Mouse (Mus musculus): ENCODE measurements at regions not wholly inside any gene's neighbourhood (a gene's known extent, or its start where the extent isn't known, plus 50 kb on each side); places are given as distances from the start of the nearest gene placed in this dataset.

DNA sequence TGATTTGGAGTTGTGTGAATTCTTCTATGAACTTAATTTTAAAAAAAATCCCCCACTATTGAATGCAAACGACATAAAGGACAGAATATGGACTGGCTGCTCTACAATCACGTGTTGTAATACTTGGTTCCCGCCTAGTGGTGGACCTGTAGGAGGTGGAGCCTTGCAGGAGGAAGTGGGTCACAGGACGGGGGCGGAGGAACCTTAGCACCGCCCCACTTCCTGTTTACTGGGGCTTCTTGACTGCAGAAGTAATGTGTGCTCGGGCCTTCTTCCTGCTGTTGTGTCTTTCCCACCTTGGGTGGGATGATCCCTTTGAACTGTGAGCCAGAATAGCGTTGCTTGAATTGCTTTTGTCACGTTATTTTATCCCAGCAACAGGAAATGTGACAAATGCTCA is 52.2 kb upstream of the Tmem108 start:
- DNase-seq (ENCODE audit: low read depth, low spot score) = no peak

GRCm38 (mm10) chr9:103818998-103819397 is 57.4 kb upstream of the Tmem108 start:
- DNase-seq (ENCODE audit: low read depth, low spot score) = no peak

DNA sequence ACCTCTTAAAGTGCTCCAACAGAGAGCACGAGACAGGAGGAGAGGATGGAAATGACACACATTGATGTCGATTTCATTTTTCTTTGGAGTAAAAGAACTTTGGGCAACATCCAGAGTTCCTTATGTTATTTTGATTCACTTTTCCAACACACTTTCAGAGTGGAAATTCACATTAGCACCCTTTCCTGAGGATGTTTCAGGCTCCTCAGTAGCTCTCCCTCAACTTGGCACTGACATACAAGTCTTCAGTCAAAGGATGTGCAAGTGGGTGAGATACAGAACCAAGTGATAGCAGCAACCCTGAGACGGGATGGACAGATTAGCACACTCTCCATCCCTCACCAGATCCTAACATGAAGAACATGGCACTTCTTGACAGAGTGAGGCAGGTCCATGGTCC is 60.0 kb upstream of the Tmem108 start:
- no peak for DNase-seq (ENCODE audit: low read depth, low spot score)

- no peak for DNase-seq (ENCODE audit: low read depth, low spot score)
Measured at GRCm38 (mm10) chr9:103823491-103823890, 61.9 kb upstream of the Tmem108 start.

- DNase-seq (ENCODE audit: low read depth, low spot score) = no peak
Measured at GRCm38 (mm10) chr9:103841199-103841598, 79.6 kb upstream of the Tmem108 start.

DNA sequence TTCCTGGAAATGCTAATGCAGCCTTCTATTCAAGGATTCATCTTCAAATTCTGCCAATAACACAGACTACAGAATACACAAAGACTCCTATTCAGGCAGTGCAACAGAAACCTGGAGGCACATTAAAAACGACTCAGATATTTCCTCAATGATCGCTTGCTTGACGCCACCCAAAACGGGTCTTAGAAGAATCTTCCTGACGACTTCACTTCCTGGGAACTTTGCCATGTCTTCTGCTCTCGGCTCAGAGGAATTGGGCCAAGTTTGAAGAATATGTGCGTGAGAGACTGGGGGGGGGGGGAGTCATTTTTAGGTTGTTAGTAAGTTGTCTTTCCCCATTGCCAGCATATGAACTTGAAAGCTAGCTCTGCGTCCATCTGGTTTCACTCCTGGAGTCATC is 82.2 kb upstream of the Tmem108 start:
- no peak for DNase-seq (ENCODE audit: low read depth, low spot score)

- no peak for DNase-seq (ENCODE audit: low read depth, low spot score)
Measured at GRCm38 (mm10) chr9:103845916-103846457, 84.3 kb upstream of the Tmem108 start.

GRCm38 (mm10) chr9:103847931-103848330 is 86.3 kb upstream of the Tmem108 start:
- DNase-seq (ENCODE audit: low read depth, low spot score) = no peak

DNA sequence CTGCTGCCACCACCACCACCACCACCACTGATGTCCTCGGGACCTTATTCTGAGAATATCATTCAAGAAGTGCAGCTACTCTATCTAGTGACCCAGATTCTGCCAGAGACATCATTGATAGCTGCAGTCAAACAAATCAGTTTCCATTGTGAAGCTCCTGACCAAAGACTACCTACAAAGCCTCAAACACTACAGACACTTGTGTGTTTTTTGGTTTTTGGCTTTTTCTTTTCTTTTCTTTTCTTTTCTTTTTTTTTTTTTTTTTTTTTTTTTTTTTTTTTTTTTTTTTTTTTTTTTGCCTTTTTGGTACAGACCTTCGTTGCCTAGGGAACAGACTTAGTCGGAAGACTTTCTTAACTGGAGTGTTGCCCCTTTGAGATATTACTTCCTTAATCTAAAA is 87.4 kb upstream of the Tmem108 start:
- no peak for DNase-seq (ENCODE audit: low read depth, low spot score)

DNA sequence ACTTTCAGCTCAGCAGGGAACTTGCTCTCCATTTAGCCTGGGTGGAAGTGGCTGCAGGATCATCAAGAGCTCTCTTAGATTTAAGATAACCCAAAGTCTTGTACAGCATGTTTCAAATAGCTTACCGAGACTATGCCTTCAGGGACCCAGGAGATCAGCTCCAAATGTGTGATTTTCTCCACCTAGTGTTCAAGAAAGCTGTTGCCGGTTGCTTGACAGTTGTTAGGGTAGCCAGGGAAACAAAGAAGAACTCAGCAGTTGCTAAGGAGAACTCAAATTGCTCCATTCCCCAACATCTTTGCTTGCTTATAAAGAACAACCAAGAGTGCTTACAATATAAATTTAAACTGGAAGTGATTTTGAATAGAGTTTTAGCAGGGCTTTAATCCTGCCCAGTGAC is 91.1 kb upstream of the Tmem108 start:
- DNase-seq (ENCODE audit: low read depth, low spot score) = no peak

DNA sequence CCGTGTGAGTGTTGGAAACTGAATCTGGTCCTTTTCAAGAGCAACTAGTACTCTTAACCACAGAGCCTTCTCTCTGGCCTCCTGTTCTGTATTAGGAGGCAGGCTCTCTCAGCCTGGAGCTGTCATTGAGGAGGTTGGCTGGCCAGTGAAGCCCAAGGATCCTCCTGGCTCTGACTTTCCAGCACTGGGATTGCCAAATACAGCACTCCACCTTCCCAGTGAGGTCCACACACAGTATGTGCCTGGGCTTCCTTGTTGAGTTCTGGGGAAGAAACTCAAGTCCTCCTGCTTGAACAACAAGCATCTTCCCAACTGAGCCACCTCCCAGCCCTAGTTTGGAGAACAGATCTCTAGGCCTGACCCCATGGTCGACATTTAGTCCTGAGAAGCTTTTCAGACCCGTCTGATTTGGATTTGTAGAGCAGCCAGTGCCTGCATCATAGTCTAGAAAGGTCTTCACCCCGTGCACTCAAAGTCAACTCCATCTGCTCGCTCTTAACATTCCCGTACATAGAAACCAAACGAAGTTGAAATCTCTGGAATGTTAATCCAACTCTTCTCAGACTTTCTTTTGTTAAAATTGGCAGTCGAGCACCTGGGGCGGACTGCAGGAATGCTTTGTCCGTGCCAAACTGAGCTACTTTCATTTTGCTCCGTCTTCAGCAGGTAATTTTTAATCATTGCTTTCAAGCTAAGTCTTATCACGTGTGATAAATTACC is 99.2 kb upstream of the Tmem108 start:
- DNase-seq (ENCODE audit: low read depth, low spot score) = no peak

DNA sequence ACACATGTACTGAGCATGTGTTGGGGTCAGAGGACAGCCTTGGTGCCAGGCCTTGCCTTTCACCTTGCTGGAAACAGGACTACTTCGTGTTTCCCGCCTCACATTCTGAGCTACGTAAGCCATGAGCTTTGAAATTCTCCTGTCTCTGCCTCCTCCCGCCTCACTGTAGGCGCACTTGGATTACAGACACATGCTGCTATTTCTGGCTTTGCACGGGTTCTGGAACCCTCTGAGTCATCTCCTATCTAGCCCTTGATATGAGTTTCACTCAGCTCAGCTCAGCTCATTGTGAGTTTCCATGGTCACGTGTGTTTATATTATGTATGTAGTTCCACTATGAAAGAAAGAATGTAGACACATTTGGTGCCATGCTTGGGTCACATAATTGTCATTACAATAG is 100.9 kb upstream of the Tmem108 start:
- no peak for DNase-seq (ENCODE audit: low read depth, low spot score)

GRCm38 (mm10) chr9:103867433-103868209 is 106.0 kb upstream of the Tmem108 start:
- DNase-seq (ENCODE audit: low read depth, low spot score) = no peak

- DNase-seq (ENCODE audit: low read depth, low spot score) = no peak
Measured at GRCm38 (mm10) chr9:103869276-103869675, 107.6 kb upstream of the Tmem108 start.

GRCm38 (mm10) chr9:103872119-103872518 is 110.5 kb upstream of the Tmem108 start:
- peak; percentile 20 for DNase-seq (ENCODE audit: low read depth, low spot score)

DNA sequence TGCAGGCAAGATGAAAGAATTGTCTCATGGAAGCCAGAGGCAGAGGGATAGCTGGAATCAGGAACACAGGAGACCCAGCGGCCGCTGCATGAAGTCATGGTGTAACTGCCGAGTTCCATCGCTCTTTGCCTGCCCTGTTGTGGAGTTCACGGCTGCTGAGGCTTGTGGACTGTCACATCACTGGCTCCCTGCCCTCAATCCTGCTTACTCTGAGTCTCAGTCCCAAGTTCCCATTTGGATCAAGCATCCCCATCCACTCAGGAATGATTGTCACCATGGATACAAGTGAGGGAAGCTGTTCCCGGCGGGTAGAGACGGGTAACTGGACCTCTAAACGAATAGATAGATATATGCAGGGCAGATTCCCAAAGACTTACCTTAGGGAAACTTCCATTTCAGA is 112.2 kb upstream of the Tmem108 start:
- DNase-seq (ENCODE audit: low read depth, low spot score) = no peak

- no peak for DNase-seq (ENCODE audit: low read depth, low spot score)
Measured at GRCm38 (mm10) chr9:103877851-103878250, 116.2 kb upstream of the Tmem108 start.

GRCm38 (mm10) chr9:103892827-103893226 is 109.5 kb upstream of the Nphp3 start:
- DNase-seq (ENCODE audit: low read depth, low spot score) = no peak

- DNase-seq (ENCODE audit: low read depth, low spot score) = no peak
Measured at GRCm38 (mm10) chr9:103894376-103894775, 108.0 kb upstream of the Nphp3 start.

DNA sequence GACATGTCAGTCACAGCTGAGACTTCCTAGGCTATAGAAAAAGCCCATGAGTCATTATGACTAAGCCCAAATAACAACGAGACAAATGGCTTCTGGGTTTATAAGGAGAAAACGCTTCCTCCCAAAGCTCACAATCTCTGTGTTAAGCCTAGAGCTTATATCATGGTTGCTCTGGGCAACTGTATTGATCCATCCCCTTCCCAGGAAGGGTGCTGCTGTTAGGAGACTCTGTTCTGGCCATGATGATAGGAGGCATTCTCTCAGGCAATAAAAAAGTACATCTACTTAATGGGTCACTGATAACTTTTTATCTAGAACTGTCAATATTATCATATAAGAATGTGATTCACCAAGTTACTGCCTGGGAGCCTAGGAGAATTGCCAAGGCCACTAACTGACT is 103.0 kb upstream of the Nphp3 start:
- peak; percentile 39 for DNase-seq (ENCODE audit: low read depth, low spot score)

GRCm38 (mm10) chr9:103911347-103911746 is 91.0 kb upstream of the Nphp3 start:
- DNase-seq (ENCODE audit: low read depth, low spot score) = no peak

- no peak for DNase-seq (ENCODE audit: low read depth, low spot score)
Measured at GRCm38 (mm10) chr9:103915126-103915525, 87.2 kb upstream of the Nphp3 start.

- no peak for DNase-seq (ENCODE audit: low read depth, low spot score)
Measured at GRCm38 (mm10) chr9:103917771-103918170, 84.6 kb upstream of the Nphp3 start.
